Mouse (Mus musculus) G1E (cell line): ENCODE results near the gene Dhcr7.

Source experiments
- CTCF ChIP-seq: IDR thresholded peaks from 2 replicates; pipeline ENCODE4 v1.5.1; 2012; ENCODE audit warnings: low read depth, low read length, inconsistent platforms, mixed read lengths
- POLR2AphosphoS5 ChIP-seq: IDR thresholded peaks from 2 replicates; pipeline ENCODE4 v1.6.1; 2012; ENCODE audit warnings: low read depth, low read length, inconsistent platforms; ENCODE audit not compliant: insufficient replicate concordance

- no peak for TF ChIP-seq CTCF
- no peak for TF ChIP-seq POLR2AphosphoS5
Measured at GRCm38 (mm10) chr7:143866538-143866937, 43.6 kb downstream of the Dhcr7 start, which contains the start of gene Gm498.
